Mouse (Mus musculus) left cerebral cortex, adult 9 months (tissue): Measurements from ENCODE around the gene Tespa1.
"Not testable (repeated sequence)": the region's sequence is repeated elsewhere in the genome, so short reads cannot be mapped to it uniquely, and the experiment has no call there.

ENCODE experiments used
- DNase-seq, 2 experiments: peaks; one replicate each; pipeline ENCODE4 v3.0.0; 2022; ENCODE audit warnings: low spot score in 2 of 2

Gene Tespa1

GRCm38 (mm10) chr10:130322637-130323036 is at the start of gene Tespa1:
Tespa1 (plus strand) TSS chr10:130322870.
- DNase-seq: no peak

GRCm38 (mm10) chr10:130275759-130276158 is 46.9 kb upstream of the Tespa1 start:
- no peak for DNase-seq

DNA sequence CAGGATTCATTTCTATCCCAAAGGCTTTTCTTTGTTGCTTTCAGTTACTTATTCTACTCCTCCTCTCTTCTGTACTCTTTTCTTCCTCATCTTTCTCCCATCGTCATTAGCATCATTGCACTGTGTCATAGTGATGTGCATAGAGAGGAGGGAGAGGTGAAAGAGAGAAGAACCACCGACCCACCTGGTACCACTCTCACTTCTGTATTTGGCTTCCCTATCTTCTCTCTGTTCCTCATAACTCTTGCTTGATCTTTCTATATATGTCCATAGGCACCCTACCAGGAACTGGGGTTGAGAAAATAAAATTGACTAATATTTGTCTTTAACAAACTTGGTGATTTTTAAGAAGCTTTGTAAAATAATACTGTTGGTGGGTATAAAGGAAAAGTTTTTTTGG is 46.2 kb upstream of the Tespa1 start:
- no peak for DNase-seq

- DNase-seq: no peak
These were observed 42.6 kb upstream of the Tespa1 start, which contains the start of gene Neurod4 for GRCm38 (mm10) chr10:130280066-130280465. Neurod4 (minus strand) TSS chr10:130280240.

DNA sequence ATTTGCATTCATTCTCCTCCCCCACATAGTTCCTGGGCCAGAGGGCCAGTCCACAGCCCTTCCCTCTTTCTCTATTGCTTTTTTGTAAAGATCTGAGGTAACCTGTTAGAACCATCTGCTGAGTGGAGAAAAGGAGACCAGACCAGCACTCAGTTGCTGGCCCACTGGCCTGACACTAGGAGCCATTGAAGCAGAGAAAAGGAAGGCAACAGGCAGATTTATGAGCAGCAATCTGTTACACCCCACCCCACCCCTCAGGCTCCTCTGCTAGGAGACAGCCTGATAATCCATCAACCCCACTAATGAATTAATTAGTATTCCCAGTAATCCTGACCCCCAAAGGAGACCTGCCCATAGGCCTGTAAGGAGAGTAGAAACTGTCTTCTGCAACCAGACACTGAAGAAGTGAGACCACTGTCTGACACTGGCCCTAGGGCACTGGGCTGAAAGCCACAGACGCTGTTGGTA is 40.7 kb upstream of the Tespa1 start:
- DNase-seq: no peak

- DNase-seq: peak; percentile 32 to 52
These were observed 35.5 kb upstream of the Tespa1 start for GRCm38 (mm10) chr10:130287201-130287600.

DNA sequence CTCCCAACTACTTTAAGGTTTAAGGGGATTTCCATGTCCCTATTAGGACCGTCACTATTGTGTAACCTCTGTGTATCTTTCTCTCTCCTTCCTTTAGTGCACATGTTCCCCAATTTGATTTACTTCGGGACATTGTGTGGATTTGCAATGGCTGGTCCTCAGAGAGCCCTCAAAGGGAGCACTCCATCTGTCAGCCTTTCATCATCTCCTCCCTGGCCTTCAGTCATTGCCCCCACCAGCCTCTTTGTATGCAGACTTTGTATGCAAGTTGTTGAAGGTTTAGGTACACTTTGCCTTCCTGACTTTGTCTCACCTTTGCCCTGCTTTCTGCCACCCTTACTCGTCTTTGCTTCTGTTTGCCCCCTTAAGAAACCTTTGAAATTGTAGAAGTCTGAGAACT is 34.7 kb upstream of the Tespa1 start:
- DNase-seq: no peak

GRCm38 (mm10) chr10:130293741-130294408 is 28.8 kb upstream of the Tespa1 start:
- DNase-seq: no peak

DNA sequence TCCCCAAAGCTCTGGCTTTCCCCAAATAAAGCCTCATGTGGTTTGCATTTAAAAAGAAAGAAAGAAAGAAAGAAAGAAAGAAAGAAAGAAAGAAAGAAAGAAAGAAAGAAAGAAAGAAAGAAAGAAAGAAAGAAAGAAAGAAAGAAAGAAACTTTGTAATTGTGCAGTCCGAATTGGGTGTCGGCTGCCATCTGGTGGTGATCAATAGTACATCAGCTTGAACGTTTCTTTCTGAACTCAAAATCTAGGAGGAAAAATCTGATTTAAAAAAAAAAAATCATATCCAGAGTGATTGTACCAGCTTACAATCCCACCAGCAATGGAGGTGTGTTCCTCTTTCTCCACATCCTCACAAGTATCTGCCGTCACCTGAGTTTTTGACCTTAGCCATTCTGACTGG is 23.9 kb upstream of the Tespa1 start:
- peak in 1 of 2 experiments; percentile 17 for DNase-seq

GRCm38 (mm10) chr10:130304138-130304537 is 18.5 kb upstream of the Tespa1 start:
- not testable (repeated sequence) for DNase-seq

DNA sequence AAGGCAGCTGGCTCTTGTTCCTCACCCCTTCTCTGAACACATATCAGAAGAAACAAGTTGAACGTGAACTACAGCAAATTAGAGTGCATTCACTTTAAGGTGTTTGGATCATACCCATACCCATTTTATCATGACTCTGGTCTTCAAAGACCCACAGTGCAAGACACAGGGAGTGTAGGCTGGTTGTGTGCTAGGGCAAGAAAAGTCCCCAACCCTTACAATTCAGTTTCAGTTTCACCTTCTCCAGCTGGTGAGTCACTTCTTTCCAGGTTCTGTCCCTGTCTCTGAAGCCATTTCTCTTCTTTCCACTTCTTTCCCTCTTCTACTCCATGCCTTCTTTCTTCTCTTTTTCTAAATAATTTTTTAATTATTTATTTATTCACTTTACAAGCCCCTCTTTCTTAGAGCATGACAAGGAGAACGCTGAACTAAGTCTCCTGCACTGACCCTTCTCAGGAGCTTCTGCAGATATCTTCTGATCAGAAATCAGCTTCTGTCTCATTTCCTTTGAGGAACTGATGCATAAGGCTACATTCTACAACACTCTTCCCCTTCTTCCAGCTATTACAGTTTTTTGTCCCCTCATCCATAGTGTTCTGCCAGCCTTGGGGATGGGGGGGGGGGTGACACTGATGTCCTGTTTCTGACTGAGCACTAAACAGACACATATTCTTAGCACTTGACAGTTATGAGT is 11.0 kb upstream of the Tespa1 start:
- DNase-seq: no peak

DNA sequence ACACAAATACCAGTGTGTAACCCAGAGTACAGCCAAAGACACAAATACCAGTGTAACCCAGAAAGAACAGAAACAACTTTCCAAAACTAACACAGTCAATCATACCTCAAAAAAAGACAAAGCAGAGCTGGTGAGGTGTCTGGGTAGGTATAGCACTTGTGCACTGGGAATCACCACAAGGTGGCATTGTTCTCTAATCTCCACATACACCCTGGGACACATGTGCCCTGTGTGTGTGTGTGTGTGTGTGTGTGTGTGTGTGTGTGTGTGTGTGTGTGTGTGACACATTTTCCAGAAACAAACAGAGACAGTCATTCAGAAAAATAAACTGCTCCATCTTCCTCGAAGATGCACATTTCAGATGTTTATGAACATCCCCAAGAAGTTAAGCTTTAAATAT is 9.1 kb upstream of the Tespa1 start:
- no peak for DNase-seq

- no peak for DNase-seq
These were observed 8.4 kb upstream of the Tespa1 start for GRCm38 (mm10) chr10:130314110-130314829.

GRCm38 (mm10) chr10:130315846-130316245 is 6.8 kb upstream of the Tespa1 start:
- no peak for DNase-seq

GRCm38 (mm10) chr10:130318720-130319119 is 4.0 kb upstream of the Tespa1 start:
- no peak for DNase-seq

- DNase-seq: no peak
These were observed 2.0 kb upstream of the Tespa1 start for GRCm38 (mm10) chr10:130320715-130321114.

GRCm38 (mm10) chr10:130322062-130322461 is 608 bp upstream of the Tespa1 start:
- no peak for DNase-seq

GRCm38 (mm10) chr10:130324243-130324642 is 1.6 kb downstream of the Tespa1 start:
- no peak for DNase-seq

- no peak for DNase-seq
These were observed 8.0 kb downstream of the Tespa1 start for GRCm38 (mm10) chr10:130330711-130331110.

DNA sequence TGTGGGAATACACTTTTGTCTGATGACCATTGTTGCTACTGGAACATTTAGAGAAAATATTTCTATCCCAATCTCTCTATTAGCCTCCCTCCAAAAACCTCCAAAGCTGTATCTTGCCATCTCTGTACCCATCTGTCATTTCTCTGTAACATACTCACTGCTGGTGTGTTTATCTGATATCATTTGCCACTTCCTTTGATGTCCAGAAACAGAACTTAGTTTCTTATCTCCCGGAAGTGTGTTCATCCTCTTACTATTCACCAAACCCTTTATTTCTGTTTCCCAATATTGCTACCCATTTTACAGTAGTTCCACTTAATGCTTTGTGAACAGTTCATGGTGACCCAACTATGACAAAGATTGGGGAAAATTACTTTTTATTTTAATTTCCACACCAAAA is 13.7 kb downstream of the Tespa1 start:
- DNase-seq: no peak

- no peak for DNase-seq
These were observed 14.9 kb downstream of the Tespa1 start for GRCm38 (mm10) chr10:130337581-130337980.

DNA sequence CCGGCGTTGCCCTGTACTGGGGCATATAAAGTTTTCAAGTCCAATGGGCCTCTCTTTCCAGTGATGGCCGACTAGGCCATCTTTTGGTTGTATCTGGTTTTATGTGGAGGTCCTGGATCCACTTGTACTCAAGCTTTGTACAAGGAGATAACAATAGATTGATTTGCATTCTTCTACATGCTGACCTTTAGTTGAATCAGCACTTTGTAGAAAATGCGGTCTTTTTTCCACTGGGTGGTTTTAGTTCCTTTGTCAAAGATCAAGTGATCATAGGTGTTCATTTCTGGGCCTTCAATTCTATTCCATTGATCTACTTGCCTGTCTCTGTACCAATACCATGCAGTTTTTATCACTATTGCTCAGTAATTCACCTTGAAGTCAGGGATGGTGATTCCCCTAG is 17.4 kb downstream of the Tespa1 start:
- DNase-seq: not testable (repeated sequence)

DNA sequence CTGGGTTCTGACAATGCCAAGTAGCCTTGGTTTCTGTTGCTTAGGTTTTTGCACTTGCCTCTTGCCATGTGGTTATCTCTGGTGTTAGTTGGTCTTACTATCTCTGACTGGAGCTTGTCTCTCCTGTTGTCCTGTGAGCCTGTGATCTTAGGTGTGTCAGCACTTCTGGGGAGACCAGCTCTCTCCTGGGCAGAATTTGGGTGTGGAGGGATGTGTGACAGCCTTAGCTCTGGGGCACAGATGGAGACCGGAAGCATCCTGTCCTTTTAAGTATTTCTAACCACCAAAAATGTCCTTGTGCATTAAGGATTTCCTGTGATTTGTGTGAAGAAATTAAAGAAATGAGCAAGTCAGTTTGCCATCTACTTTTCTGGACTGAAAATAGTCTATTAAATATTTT is 21.4 kb downstream of the Tespa1 start:
- no peak for DNase-seq
